ENCODE assay signal across 8 mouse cellular contexts in the genomic region with DNA sequence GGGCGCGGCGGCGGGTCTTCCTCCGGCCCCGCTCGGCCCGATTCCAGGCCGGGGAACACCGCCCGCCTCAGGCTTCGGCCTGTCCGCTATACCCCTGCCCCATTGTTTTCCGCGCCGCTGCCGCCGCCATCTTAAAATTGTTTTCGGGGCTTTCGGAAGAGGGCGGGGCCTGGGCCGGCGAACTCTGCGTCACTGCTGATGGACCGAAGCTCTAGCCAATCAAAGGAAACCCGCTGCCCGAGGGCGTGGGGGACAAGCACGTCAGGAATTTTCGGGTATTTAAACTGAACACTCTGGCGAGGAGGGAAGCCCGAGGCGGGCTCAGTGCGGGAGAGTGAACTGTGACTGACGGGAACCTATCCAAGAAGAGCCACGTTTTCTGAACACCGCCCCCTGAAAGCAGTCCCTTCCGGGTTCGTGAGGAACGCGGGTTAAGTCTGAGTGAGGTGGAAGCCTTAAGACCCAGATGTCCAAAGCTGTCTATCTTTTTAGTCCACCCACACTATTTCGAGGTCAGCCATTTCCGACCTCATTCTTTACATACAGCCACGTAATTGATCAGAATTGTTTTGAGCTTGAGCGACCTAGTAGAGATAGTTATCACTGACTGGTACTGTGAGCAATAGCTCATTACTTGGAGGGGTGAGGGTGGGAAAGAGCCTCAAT. TPM values are rescaled to one million over a fixed set of nuclear protein-coding genes. Genes with fewer than 3 reads are reported as not detected.
DNase-seq lines count a peak whose midpoint lies in the region; ATAC-seq and TF ChIP-seq lines count a peak whose summit lies in the region.

A gene (minus strand): TSS at position 122 of the 666 bp plus-strand sequence.

- peak; percentile 23; the same call in 1 of the 2 replicates for TF ChIP-seq EP300 in liver, embryonic 14.5 days (IDR thresholded peaks at IDR 0.05; ENCODE audit: low read depth)
- TF ChIP-seq EP300 in stomach, postnatal 0 days (optimal IDR thresholded peaks at IDR 0.05): no peak

- WGBS in forebrain, embryonic 10.5 days: under 1% methylated on average over 45 of the region's 45 CpGs
- WGBS in heart, embryonic 15.5 days: under 1% methylated on average over 45 of the region's 45 CpGs
- WGBS in liver, embryonic 14.5 days (ENCODE audit: insufficient replicate concordance): under 1% methylated on average over 45 of the region's 45 CpGs
- under 1% methylated on average over 45 of the region's 45 CpGs for WGBS in neural tube, embryonic 11.5 days
- WGBS in stomach, postnatal 0 days: under 1% methylated on average over 44 of the region's 45 CpGs

- H3K4me3 ChIP-seq in forebrain, embryonic 10.5 days: peak within 1 kb of the TSS; percentile 98
- H3K4me3 ChIP-seq in heart, embryonic 15.5 days: peak within 1 kb of the TSS; percentile 90
- peak within 1 kb of the TSS; percentile 77 to 97 for H3K4me3 ChIP-seq in liver, embryonic 14.5 days (ENCODE audit: insufficient read depth in 1 of 2, low read depth in 2 of 2, low read length in 2 of 2)
- H3K4me3 ChIP-seq in neural tube, embryonic 11.5 days (ENCODE audit: low read depth, low read length): peak within 1 kb of the TSS; percentile 98
- peak within 1 kb of the TSS; percentile 98 for H3K4me3 ChIP-seq in stomach, postnatal 0 days (ENCODE audit: low read depth, low read length)

- TF ChIP-seq CTCF in liver, embryonic 14.5 days (IDR thresholded peaks at IDR 0.05; ENCODE audit: low read depth): no peak
- no peak for TF ChIP-seq CTCF in stomach, postnatal 0 days (IDR thresholded peaks at IDR 0.05; ENCODE audit: low read depth)

- H3K36me3 ChIP-seq in forebrain, embryonic 10.5 days (replicated peaks): peaks cover 68% of the 10 kb centered on the region
- H3K36me3 ChIP-seq in heart, embryonic 15.5 days: peaks cover 38% of the 10 kb centered on the region
- peaks cover 25% of the 10 kb centered on the region for H3K36me3 ChIP-seq in liver, embryonic 14.5 days (replicated peaks; ENCODE audit: control insufficient read depth, insufficient read depth, low read depth)
- peaks cover 7% of the 10 kb centered on the region for H3K36me3 ChIP-seq in neural tube, embryonic 11.5 days (ENCODE audit: control insufficient read depth, insufficient read depth, low read length)
- H3K36me3 ChIP-seq in stomach, postnatal 0 days (ENCODE audit: control insufficient read depth, insufficient read depth, low read length): peaks cover 6% of the 10 kb centered on the region

- peaks cover 28% of the 10 kb centered on the region for H3K4me1 ChIP-seq in forebrain, embryonic 10.5 days
- peaks cover 24% of the 10 kb centered on the region for H3K4me1 ChIP-seq in heart, embryonic 15.5 days (replicated peaks)
- H3K4me1 ChIP-seq in liver, embryonic 14.5 days (replicated peaks; ENCODE audit: control insufficient read depth in 2 of 2, insufficient read depth in 2 of 2, low read length in 1 of 2): peaks cover 11 to 15% of the 10 kb centered on the region in 2 experiments
- peaks cover 17% of the 10 kb centered on the region for H3K4me1 ChIP-seq in neural tube, embryonic 11.5 days (ENCODE audit: control insufficient read depth, insufficient read depth, low read length)
- H3K4me1 ChIP-seq in stomach, postnatal 0 days (replicated peaks; ENCODE audit: control insufficient read depth, insufficient read depth): no peaks in the 10 kb centered on the region

- H3K27me3 ChIP-seq in forebrain, embryonic 10.5 days (ENCODE audit: poor library complexity, severe bottlenecking): no peaks in the 10 kb centered on the region
- no peaks in the 10 kb centered on the region for H3K27me3 ChIP-seq in heart, embryonic 15.5 days
- H3K27me3 ChIP-seq in liver, embryonic 14.5 days (ENCODE audit: control insufficient read depth, insufficient read depth, low read length): no peaks in the 10 kb centered on the region
- no peaks in the 10 kb centered on the region for H3K27me3 ChIP-seq in neural tube, embryonic 11.5 days (ENCODE audit: control insufficient read depth, insufficient read depth, low read length)
- no peaks in the 10 kb centered on the region for H3K27me3 ChIP-seq in stomach, postnatal 0 days (ENCODE audit: control insufficient read depth, insufficient read depth, low read length)

- peak; percentile 97 for ATAC-seq in heart, embryonic 15.5 days (replicated peaks; ENCODE audit: insufficient number of reproducible peaks, insufficient read depth, low FRiP score, low read depth)
- ATAC-seq in liver, embryonic 14.5 days (ENCODE audit: insufficient read depth): peak; percentile 94
- ATAC-seq in neural tube, embryonic 11.5 days (ENCODE audit: insufficient read depth, low FRiP score, low TSS enrichment): peak; percentile 98
- ATAC-seq in stomach, postnatal 0 days (ENCODE audit: low FRiP score, low TSS enrichment): peak; percentile 98

- H3K9ac ChIP-seq in heart, embryonic 15.5 days: peak within 1 kb of the TSS; percentile 99
- peak within 1 kb of the TSS; percentile 98 for H3K9ac ChIP-seq in liver, embryonic 14.5 days (replicated peaks)
- H3K9ac ChIP-seq in neural tube, embryonic 11.5 days (ENCODE audit: low read length): peak within 1 kb of the TSS; percentile 99
- H3K9ac ChIP-seq in stomach, postnatal 0 days (ENCODE audit: low read length): peak within 1 kb of the TSS; percentile 99

- H3K27ac ChIP-seq in forebrain, embryonic 10.5 days: peak within 1 kb of the TSS; percentile 99
- peak within 1 kb of the TSS; percentile 98 for H3K27ac ChIP-seq in heart, embryonic 15.5 days
- H3K27ac ChIP-seq in liver, embryonic 14.5 days: peak within 1 kb of the TSS; percentile 88
- peak within 1 kb of the TSS; percentile 98 for H3K27ac ChIP-seq in neural tube, embryonic 11.5 days (ENCODE audit: low read depth, low read length)
- peak within 1 kb of the TSS; percentile 99 for H3K27ac ChIP-seq in stomach, postnatal 0 days (replicated peaks)

- H3K4me2 ChIP-seq in heart, embryonic 15.5 days: peak within 1 kb of the TSS; percentile 74
- H3K4me2 ChIP-seq in liver, embryonic 14.5 days (ENCODE audit: low read depth): peak within 1 kb of the TSS; percentile 95
- peak within 1 kb of the TSS; percentile 72 for H3K4me2 ChIP-seq in neural tube, embryonic 11.5 days (ENCODE audit: low read depth)
- H3K4me2 ChIP-seq in stomach, postnatal 0 days (replicated peaks; ENCODE audit: low read depth): peak within 1 kb of the TSS; percentile 68

- H3K9me3 ChIP-seq in forebrain, embryonic 10.5 days: no peaks in the 10 kb centered on the region
- no peaks in the 10 kb centered on the region for H3K9me3 ChIP-seq in heart, embryonic 15.5 days (replicated peaks)
- H3K9me3 ChIP-seq in liver, embryonic 14.5 days (ENCODE audit: control insufficient read depth, low read length): no peaks in the 10 kb centered on the region
- H3K9me3 ChIP-seq in neural tube, embryonic 11.5 days (ENCODE audit: control insufficient read depth, low read length): no peaks in the 10 kb centered on the region
- H3K9me3 ChIP-seq in stomach, postnatal 0 days (ENCODE audit: control insufficient read depth, low read length): no peaks in the 10 kb centered on the region

- peak; percentile 96 for DNase-seq in CD8-positive naive resting alpha-beta T cell, adult 2 months (ENCODE audit: low read depth in 2 of 2, low spot score in 2 of 2)
- peak; percentile 98 for DNase-seq in c-Kit-positive CD71-negative TER-119-negative erythroid progenitor cells, embryonic 14.5 days (ENCODE audit: low read depth)
- DNase-seq in forebrain, embryonic 10.5 days (ENCODE audit: extremely low spot score, low spot score): peak; percentile 99
- peak; percentile 98 to 99 for DNase-seq in kidney, postnatal 25 days
- peak; percentile 96 to 97 (median 96) for DNase-seq in liver, embryonic 14.5 days (ENCODE audit: low read depth in 3 of 3, low spot score in 3 of 3)
- DNase-seq in neural tube, embryonic 11.5 days (ENCODE audit: low spot score): peak; percentile 98
- peak; percentile 97 for DNase-seq in stomach, postnatal 0 days (ENCODE audit: low spot score)

RNA-seq across cellular contexts. Expression of the gene that starts here (rescaled TPM):
- polyA plus RNA-seq in forebrain, embryonic 10.5 days (2016; fragmentation: Nextera tagmentation; extraction: Ambion mirVana): 5.4 and 5.8 TPM in 2 replicates
- polyA plus RNA-seq in heart, embryonic 15.5 days (2015; fragmentation: Nextera tagmentation; extraction: Ambion mirVana): 3.2 and 3.8 TPM in 2 replicates
- 3.3 and 3.4 TPM in 2 replicates for polyA plus RNA-seq in liver, embryonic 14.5 days (2012; rRNA removed)
- 1.9 and 2.5 TPM in 2 replicates for polyA plus RNA-seq in liver, embryonic 14.5 days (2014; fragmentation: Nextera tagmentation; extraction: Ambion mirVana)
- polyA plus RNA-seq in neural tube, embryonic 11.5 days (2014; fragmentation: Nextera tagmentation; extraction: Ambion mirVana): 10.7 and 11.1 TPM in 2 replicates
- polyA plus RNA-seq in stomach, postnatal 0 days (2015; fragmentation: Nextera tagmentation; extraction: Ambion mirVana): 2.4 TPM in 2 replicates

Comparison
In these comparisons a context has a peak if more than half of its experiments do, and no peak if none do; other contexts are left out.
1. Peak in every context shown above with its lines: DNase-seq, ATAC-seq, H3K4me3 ChIP-seq and H3K27ac ChIP-seq.